Mouse (Mus musculus): Measurements from ENCODE around the gene Gm10309. TPM values are rescaled to one million over a fixed set of nuclear protein-coding genes. Genes with fewer than 3 reads are reported as not detected.
"Not testable (repeated sequence)": the region's sequence is repeated elsewhere in the genome, so short reads cannot be mapped to it uniquely, and the experiment has no call there.

Gm10309 gene
- polyA plus RNA-seq, 1 experiment from 2014 or later, result 0.16 TPM

DNA sequence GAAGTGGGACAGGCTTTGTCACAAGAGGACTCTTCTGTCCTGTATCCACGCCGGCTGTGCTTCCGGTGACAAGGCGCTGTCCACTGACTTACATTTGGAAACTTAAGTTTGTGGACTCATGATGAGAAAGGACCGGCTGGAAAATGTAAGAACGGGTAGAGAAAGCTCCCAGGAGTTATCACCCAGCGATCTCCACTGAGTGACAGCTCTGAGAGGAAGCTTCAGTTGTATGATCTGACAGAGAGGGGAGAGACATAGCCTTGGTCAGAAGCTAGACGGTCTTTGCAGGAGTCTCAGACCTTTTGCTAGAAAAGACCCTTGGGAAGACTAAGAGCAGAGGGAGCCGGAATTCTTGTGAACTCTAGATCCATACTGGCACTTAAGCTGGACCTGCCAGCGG lies 15.2 kb downstream of the Gm10309 start:
- H3K4me1 ChIP-seq (ENCODE audit: control insufficient read depth in 2 of 2, insufficient read depth in 2 of 2, low read length in 2 of 2), result peaks cover 0 to 7% of the 10 kb centered on the region in 2 experiments; a peak in 2 of 4 replicates

DNA sequence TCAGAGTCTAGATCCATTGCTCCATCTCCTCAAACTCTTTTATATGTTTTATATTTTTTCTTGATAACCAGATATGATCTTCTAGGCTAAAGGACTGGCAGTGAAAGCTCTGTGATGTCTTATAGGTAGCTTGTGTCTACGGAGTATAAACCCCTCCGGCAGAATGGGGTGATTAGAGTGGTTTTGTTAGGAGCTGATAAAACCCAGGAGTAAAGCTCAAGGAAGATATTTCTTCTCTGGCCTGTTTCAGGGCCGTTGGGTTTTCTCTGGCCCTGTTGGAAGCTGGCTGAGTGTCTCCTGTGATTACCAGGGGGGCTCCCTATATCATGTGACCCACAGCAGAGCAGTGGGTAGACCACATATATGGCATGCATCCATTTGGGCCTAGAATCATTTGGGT lies 17.6 kb downstream of the Gm10309 start:
- ATAC-seq (ENCODE audit: insufficient number of reproducible peaks, insufficient read depth, low FRiP score, low read depth), result no peak
- Histone ChIP-seq H3K9me3 (ENCODE audit: control insufficient read depth, low read length) (no peaks in the 10 kb centered on the region), H3K36me3 (ENCODE audit: control insufficient read depth, insufficient read depth, low read length) (0 out of 2 replicates have a peak, but pooled peaks cover 6% of the 10 kb centered on the region), H3K4me2 (ENCODE audit: low read length) (no peak overlapping the region), H3K27ac (replicated peaks in 1 of 2; ENCODE audit: control insufficient read depth in 1 of 2, insufficient read depth in 1 of 2, low read depth in 2 of 2, low read length in 2 of 2) (no peak overlapping the region), H3K4me3 (ENCODE audit: control insufficient read depth in 1 of 2, insufficient read depth in 1 of 2, low read depth in 1 of 2, low read length in 2 of 2) (no peak overlapping the region), H3K27me3 (ENCODE audit: control insufficient read depth, insufficient read depth, low read length) (no peaks in the 10 kb centered on the region), H3K4me1 (ENCODE audit: control insufficient read depth in 2 of 2, insufficient read depth in 2 of 2, low read length in 2 of 2) (peaks cover 3 to 6% of the 10 kb centered on the region in 2 experiments; a peak in 2 of 4 replicates), H3K9ac (ENCODE audit: low read length) (no peak overlapping the region)
- WGBS, result 73% methylated on average over 3 of the region's 3 CpGs

More for the DNA sequence above, 15.2 kb downstream of the Gm10309 start:
- H3K9ac ChIP-seq (ENCODE audit: low read length), result no peak overlapping the region
- no peaks in the 10 kb centered on the region for H3K27me3 ChIP-seq (ENCODE audit: control insufficient read depth, insufficient read depth, low read length)
- H3K9me3 ChIP-seq (ENCODE audit: control insufficient read depth, low read length), result no peaks in the 10 kb centered on the region
- no peak overlapping the region for H3K27ac ChIP-seq (replicated peaks in 1 of 2; ENCODE audit: control insufficient read depth in 1 of 2, insufficient read depth in 1 of 2, low read depth in 2 of 2, low read length in 2 of 2)
- WGBS, result 78% methylated on average over 10 of the region's 10 CpGs
- 0 out of 2 replicates have a peak, but pooled peaks cover 12% of the 10 kb centered on the region for H3K36me3 ChIP-seq (ENCODE audit: control insufficient read depth, insufficient read depth, low read length)
- no peak overlapping the region for H3K4me2 ChIP-seq (ENCODE audit: low read length)
- no peak overlapping the region for H3K4me3 ChIP-seq (ENCODE audit: control insufficient read depth in 1 of 2, insufficient read depth in 1 of 2, low read depth in 1 of 2, low read length in 2 of 2)
- ATAC-seq (ENCODE audit: insufficient number of reproducible peaks, insufficient read depth, low FRiP score, low read depth), result no peak

DNA sequence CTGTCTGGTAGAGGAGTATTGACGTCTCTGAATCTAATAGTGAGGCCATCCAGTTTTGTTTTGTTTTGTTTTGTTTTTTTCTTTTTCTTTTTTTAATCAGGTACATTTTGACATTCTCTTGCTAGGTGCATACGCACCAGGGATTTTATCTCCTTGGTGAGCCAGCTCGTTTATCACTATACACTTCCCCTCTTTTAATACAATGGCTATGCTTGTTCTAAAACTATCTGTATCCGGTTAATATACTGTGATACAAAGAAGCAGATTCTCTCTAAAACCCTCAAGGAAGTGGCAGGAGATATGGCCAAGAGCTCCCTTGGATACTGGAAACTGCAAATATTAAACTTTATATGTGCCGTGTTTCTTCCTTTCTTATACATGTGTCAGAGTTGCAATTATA lies 18.4 kb downstream of the Gm10309 start:
- Histone ChIP-seq H3K36me3 (ENCODE audit: control insufficient read depth, insufficient read depth, low read length) (0 out of 2 replicates have a peak, but pooled peaks cover 4% of the 10 kb centered on the region), H3K4me3 (ENCODE audit: control insufficient read depth in 1 of 2, insufficient read depth in 1 of 2, low read depth in 1 of 2, low read length in 2 of 2) (no peak overlapping the region), H3K9ac (ENCODE audit: low read length) (no peak overlapping the region), H3K27ac (replicated peaks in 1 of 2; ENCODE audit: control insufficient read depth in 1 of 2, insufficient read depth in 1 of 2, low read depth in 2 of 2, low read length in 2 of 2) (no peak overlapping the region), H3K4me2 (ENCODE audit: low read length) (no peak overlapping the region), H3K9me3 (ENCODE audit: control insufficient read depth, low read length) (no peaks in the 10 kb centered on the region), H3K27me3 (ENCODE audit: control insufficient read depth, insufficient read depth, low read length) (no peaks in the 10 kb centered on the region), H3K4me1 (ENCODE audit: control insufficient read depth in 2 of 2, insufficient read depth in 2 of 2, low read length in 2 of 2) (peaks cover 0 to 3% of the 10 kb centered on the region in 2 experiments; a peak in 1 of 4 replicates)
- 63% methylated on average over 5 of the region's 5 CpGs for WGBS
- no peak for ATAC-seq (ENCODE audit: insufficient number of reproducible peaks, insufficient read depth, low FRiP score, low read depth)

DNA sequence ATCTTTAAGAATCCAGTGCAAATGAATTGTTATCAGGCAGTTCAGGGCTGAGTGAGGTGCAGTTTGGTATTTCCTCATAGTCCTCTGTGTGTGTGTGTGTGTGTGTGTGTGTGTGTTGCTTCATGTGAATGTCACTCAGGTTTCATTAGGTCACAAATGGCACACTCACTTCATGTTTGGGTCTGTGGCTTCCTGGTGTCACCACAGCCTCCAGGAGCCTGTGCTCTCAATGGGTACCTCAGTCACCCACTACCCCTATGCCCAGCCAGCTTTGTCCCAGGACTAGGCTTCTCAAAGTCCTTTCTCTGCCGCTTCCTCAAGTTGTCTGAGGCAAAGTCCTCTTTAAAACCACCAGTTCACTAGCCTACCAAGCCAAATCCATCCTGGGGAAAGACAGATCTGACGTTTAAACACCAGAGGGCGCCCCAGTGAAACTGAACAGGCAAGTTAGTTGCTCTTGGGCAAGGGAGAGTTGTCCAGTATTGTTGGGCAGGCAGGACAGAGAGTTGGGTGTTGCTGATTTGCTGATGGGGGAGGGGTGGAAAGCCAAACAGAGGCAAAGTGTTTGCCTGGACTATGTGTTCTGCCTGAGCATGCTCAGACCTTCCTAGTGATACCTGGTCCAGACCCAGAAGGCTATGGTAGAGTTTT lies 20.8 kb downstream of the Gm10309 start:
- H3K36me3 ChIP-seq (ENCODE audit: control insufficient read depth, insufficient read depth, low read length), result no peaks in the 10 kb centered on the region
- H3K27me3 ChIP-seq (ENCODE audit: control insufficient read depth, insufficient read depth, low read length), result no peaks in the 10 kb centered on the region
- H3K4me2 ChIP-seq (ENCODE audit: low read length), result no peak overlapping the region
- H3K4me3 ChIP-seq (ENCODE audit: control insufficient read depth in 1 of 2, insufficient read depth in 1 of 2, low read depth in 1 of 2, low read length in 2 of 2), result no peak overlapping the region
- 6% methylated on average over 3 of the region's 3 CpGs for WGBS
- no peaks in the 10 kb centered on the region for H3K9me3 ChIP-seq (ENCODE audit: control insufficient read depth, low read length)
- H3K27ac ChIP-seq (replicated peaks in 1 of 2; ENCODE audit: control insufficient read depth in 1 of 2, insufficient read depth in 1 of 2, low read depth in 2 of 2, low read length in 2 of 2), result no peak overlapping the region
- peaks cover 0 to 3% of the 10 kb centered on the region in 2 experiments; a peak in 1 of 4 replicates for H3K4me1 ChIP-seq (ENCODE audit: control insufficient read depth in 2 of 2, insufficient read depth in 2 of 2, low read length in 2 of 2)
- peak; percentile 36; the same call in 1 of the 2 replicates for ATAC-seq (ENCODE audit: insufficient number of reproducible peaks, insufficient read depth, low FRiP score, low read depth)
- H3K9ac ChIP-seq (ENCODE audit: low read length), result no peak overlapping the region

DNA sequence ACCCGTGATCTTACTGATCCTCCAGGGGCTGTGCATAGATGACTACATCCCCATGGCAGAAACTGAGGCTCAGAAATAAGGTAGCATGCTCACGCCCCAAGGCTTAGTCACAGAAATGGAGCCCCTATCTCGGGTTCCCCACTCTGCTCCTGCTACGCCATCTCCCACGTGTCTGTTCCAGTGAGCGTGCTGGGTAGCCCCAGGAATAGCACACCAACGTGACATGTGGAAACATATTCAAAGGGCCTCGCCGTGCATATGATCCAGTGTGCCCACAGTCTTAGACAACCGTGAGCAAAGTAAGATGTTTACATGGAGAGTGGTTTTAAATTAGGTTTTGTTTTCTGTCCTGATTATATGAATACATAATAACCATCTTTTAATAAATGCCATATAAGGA lies 22.4 kb downstream of the Gm10309 start:
- H3K27ac ChIP-seq (replicated peaks in 1 of 2; ENCODE audit: control insufficient read depth in 1 of 2, insufficient read depth in 1 of 2, low read depth in 2 of 2, low read length in 2 of 2), result no peak overlapping the region
- WGBS, result 83% methylated on average over 10 of the region's 10 CpGs
- ATAC-seq (ENCODE audit: insufficient number of reproducible peaks, insufficient read depth, low FRiP score, low read depth), result no peak

DNA sequence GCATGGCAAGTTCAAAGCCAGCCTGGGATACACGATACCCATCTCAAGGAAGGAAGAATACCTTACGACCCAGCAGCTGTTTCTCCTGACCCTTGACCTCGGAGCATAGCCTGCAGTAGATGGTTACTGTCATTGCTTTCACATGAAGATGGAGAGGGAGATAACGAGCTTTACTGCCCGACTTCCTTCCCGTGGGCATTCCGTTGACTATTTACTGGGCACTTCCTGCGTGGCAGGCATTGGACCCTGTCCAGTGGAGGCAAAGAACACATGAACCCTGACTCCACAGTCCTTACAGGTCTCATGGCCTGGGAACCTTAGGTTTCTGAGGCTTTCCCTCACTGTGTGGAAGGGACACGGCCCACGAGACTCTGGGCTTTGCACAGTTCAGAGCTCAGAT lies 25.6 kb downstream of the Gm10309 start:
- Histone ChIP-seq H3K9me3 (ENCODE audit: control insufficient read depth, low read length) (no peaks in the 10 kb centered on the region), H3K4me3 (ENCODE audit: control insufficient read depth in 1 of 2, insufficient read depth in 1 of 2, low read depth in 1 of 2, low read length in 2 of 2) (no peak overlapping the region)
- no peak for ATAC-seq (ENCODE audit: insufficient number of reproducible peaks, insufficient read depth, low FRiP score, low read depth)

More for the DNA sequence above, 22.4 kb downstream of the Gm10309 start:
- Histone ChIP-seq H3K27me3 (ENCODE audit: control insufficient read depth, insufficient read depth, low read length) (no peaks in the 10 kb centered on the region), H3K9ac (ENCODE audit: low read length) (no peak overlapping the region), H3K4me3 (ENCODE audit: control insufficient read depth in 1 of 2, insufficient read depth in 1 of 2, low read depth in 1 of 2, low read length in 2 of 2) (no peak overlapping the region), H3K9me3 (ENCODE audit: control insufficient read depth, low read length) (no peaks in the 10 kb centered on the region), H3K4me2 (ENCODE audit: low read length) (no peak overlapping the region), H3K36me3 (ENCODE audit: control insufficient read depth, insufficient read depth, low read length) (no peaks in the 10 kb centered on the region), H3K4me1 (ENCODE audit: control insufficient read depth in 2 of 2, insufficient read depth in 2 of 2, low read length in 2 of 2) (peaks cover 0 to 3% of the 10 kb centered on the region in 2 experiments; a peak in 1 of 4 replicates)

DNA sequence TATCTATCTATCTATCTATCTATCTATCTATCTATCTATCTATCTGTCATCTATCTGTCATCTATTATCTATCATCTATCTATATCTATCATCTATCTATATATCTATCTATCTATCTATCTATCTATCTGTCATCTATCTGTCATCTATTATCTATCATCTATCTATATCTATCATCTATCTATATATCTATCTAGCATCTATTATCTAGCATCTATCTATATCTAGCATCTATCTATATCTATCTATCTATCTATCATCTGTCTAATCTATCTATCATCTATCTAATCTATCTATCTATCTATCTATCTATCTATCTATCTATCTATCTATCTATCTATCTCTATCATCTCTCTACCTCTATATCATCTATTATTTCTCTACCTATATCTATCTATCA lies 27.6 kb downstream of the Gm10309 start:
- H3K4me1 ChIP-seq (ENCODE audit: control insufficient read depth in 2 of 2, insufficient read depth in 2 of 2, low read length in 2 of 2); ATAC-seq (ENCODE audit: insufficient number of reproducible peaks, insufficient read depth, low FRiP score, low read depth); H3K9me3 ChIP-seq (ENCODE audit: control insufficient read depth, low read length); H3K9ac ChIP-seq (ENCODE audit: low read length); H3K4me2 ChIP-seq (ENCODE audit: low read length); H3K27me3 ChIP-seq (ENCODE audit: control insufficient read depth, insufficient read depth, low read length); H3K4me3 ChIP-seq (ENCODE audit: control insufficient read depth in 1 of 2, insufficient read depth in 1 of 2, low read depth in 1 of 2, low read length in 2 of 2); H3K36me3 ChIP-seq (ENCODE audit: control insufficient read depth, insufficient read depth, low read length); H3K27ac ChIP-seq (replicated peaks in 1 of 2; ENCODE audit: control insufficient read depth in 1 of 2, insufficient read depth in 1 of 2, low read depth in 2 of 2, low read length in 2 of 2): not testable (repeated sequence)

More for the DNA sequence above, 25.6 kb downstream of the Gm10309 start:
- no peaks in the 10 kb centered on the region for H3K36me3 ChIP-seq (ENCODE audit: control insufficient read depth, insufficient read depth, low read length)
- no peak overlapping the region for H3K4me2 ChIP-seq (ENCODE audit: low read length)
- 85% methylated on average over 10 of the region's 10 CpGs for WGBS
- H3K27ac ChIP-seq (replicated peaks in 1 of 2; ENCODE audit: control insufficient read depth in 1 of 2, insufficient read depth in 1 of 2, low read depth in 2 of 2, low read length in 2 of 2), result no peak overlapping the region
- no peaks in the 10 kb centered on the region for H3K27me3 ChIP-seq (ENCODE audit: control insufficient read depth, insufficient read depth, low read length)
- H3K4me1 ChIP-seq (ENCODE audit: control insufficient read depth in 2 of 2, insufficient read depth in 2 of 2, low read length in 2 of 2), result peaks cover 0 to under 1% of the 10 kb centered on the region in 2 experiments; a peak in 1 of 4 replicates
- H3K9ac ChIP-seq (ENCODE audit: low read length), result no peak overlapping the region

DNA sequence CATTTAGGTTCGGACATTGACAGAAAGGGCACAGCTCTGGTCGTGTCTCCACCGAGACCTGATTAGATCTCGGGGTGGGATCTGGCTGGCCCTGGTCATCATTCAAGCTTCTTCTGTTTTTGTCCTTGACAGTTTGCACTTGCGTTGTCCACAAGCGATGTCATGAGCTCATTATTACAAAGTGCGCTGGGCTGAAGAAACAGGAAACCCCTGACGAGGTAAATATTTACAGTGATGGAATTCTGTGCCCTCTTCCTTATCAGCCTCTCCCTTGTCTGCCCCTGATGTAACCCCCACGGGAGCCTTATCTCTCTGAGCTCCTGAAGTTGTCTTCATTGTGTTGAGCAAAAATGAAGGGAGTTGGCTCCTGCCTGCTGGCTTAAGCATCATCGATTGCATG lies 28.4 kb downstream of the Gm10309 start:
- H3K27me3 ChIP-seq (ENCODE audit: control insufficient read depth, insufficient read depth, low read length), result no peaks in the 10 kb centered on the region
- no peaks in the 10 kb centered on the region for H3K9me3 ChIP-seq (ENCODE audit: control insufficient read depth, low read length)
- H3K9ac ChIP-seq (ENCODE audit: low read length), result no peak overlapping the region
- no peak overlapping the region for H3K4me2 ChIP-seq (ENCODE audit: low read length)
- no peaks in the 10 kb centered on the region for H3K36me3 ChIP-seq (ENCODE audit: control insufficient read depth, insufficient read depth, low read length)
- no peak for ATAC-seq (ENCODE audit: insufficient number of reproducible peaks, insufficient read depth, low FRiP score, low read depth)
- no peaks in the 10 kb centered on the region for H3K4me1 ChIP-seq (ENCODE audit: control insufficient read depth in 2 of 2, insufficient read depth in 2 of 2, low read length in 2 of 2)
- H3K4me3 ChIP-seq (ENCODE audit: control insufficient read depth in 1 of 2, insufficient read depth in 1 of 2, low read depth in 1 of 2, low read length in 2 of 2), result no peak overlapping the region
- 62% methylated on average over 10 of the region's 10 CpGs for WGBS
- no peak overlapping the region for H3K27ac ChIP-seq (replicated peaks in 1 of 2; ENCODE audit: control insufficient read depth in 1 of 2, insufficient read depth in 1 of 2, low read depth in 2 of 2, low read length in 2 of 2)

All from heart, embryonic 14.5 days (tissue).